Mouse (Mus musculus) megakaryocyte, embryonic 14.5 days (primary cell): ENCODE results near the gene Osbpl11.

Experiments used
- FLI1 ChIP-seq: IDR thresholded peaks from 2 replicates; pipeline ENCODE4 v1.6.1; 2012; ENCODE audit warnings: low read length, inconsistent platforms, mixed read lengths
- GATA1 ChIP-seq: IDR thresholded peaks from 3 replicates; pipeline ENCODE4 v1.6.1; 2012; ENCODE audit warnings: mixed read lengths, low read length, inconsistent platforms, borderline replicate concordance

DNA sequence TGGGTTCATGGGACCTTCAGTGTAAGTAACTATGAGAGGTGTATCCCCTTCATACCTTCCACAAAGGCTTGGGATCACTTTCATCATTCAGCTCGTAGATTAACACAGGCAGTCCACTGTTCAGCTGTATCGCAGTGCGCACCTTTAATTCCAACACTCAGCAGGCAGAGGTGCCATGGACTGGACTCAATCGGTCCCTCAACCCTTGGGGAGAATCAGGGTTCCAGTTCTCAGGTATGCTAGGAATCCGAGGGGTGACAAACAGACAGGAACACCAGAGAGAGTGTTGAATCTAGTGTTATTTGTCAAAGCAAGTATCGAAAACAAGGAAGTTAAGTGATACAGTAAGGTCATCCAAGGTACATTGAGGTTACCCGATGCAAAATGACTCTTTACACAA, 107.4 kb downstream of the Osbpl11 start:
- TF ChIP-seq GATA1 (no peak), FLI1 (no peak)
